Mouse (Mus musculus): ENCODE data around the gene Tspan11. TPM values are rescaled to one million over a fixed set of nuclear protein-coding genes. Genes with fewer than 3 reads are reported as not detected.

The Tspan11 gene
- total and polyA plus RNA-seq, 3 experiments = not detected

DNA sequence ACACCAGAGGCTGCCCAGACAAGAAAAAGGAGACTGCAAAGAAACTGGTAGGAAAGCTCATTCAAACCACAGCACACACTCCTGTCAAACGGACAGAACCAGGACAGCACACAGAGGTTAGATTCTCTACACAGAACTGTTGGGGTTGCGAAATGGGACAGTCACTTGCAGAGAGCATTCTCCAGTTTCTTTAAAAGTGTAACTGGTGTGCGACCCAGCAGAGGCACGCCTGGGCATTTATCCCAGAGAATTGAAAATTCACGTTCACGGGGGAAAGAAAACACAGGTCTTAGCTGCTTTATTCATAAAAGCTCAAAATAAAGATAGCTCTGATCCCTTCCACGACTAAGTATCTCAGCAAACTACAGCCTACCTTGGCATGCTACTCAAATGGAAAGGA is 18.3 kb upstream of the Tspan11 start:
- Histone ChIP-seq H3K9me3 (replicated peaks; ENCODE audit: low read length) (peaks cover 17% of the 10 kb centered on the region), H3K79me2 (replicated peaks; ENCODE audit: control insufficient read depth, extremely low read depth, insufficient read depth, poor library complexity, severe bottlenecking) (no peaks in the 10 kb centered on the region), H3K36me3 (replicated peaks in 1 of 2; ENCODE audit: control insufficient read depth in 1 of 2, insufficient read depth in 1 of 2, low read length in 1 of 2) (no peaks in the 10 kb centered on the region), H3K4me2 (ENCODE audit: insufficient read depth, low read depth, poor library complexity, severe bottlenecking) (no peak overlapping the region), H3K27ac (ENCODE audit: insufficient read depth, low read depth) (no peak overlapping the region), H3K4me3 (replicated peaks in 1 of 3; ENCODE audit: low read depth in 2 of 3, low read length in 2 of 3, poor library complexity in 1 of 3) (no peak overlapping the region), H3K4me1 (ENCODE audit: control insufficient read depth in 1 of 2, insufficient read depth in 2 of 2) (no peaks in the 10 kb centered on the region), H3K9ac (ENCODE audit: insufficient read depth, low read depth) (no peak overlapping the region), H3K27me3 (replicated peaks) (peaks cover 79% of the 10 kb centered on the region)
- TF ChIP-seq USF1 (IDR thresholded peaks at IDR 0.05; ENCODE audit: low read depth, low read length) = no peak
- TF ChIP-seq ZNF384 (IDR thresholded peaks at IDR 0.05; ENCODE audit: low read depth, low read length) = no peak
- TF ChIP-seq POLR2AphosphoS2 (IDR thresholded peaks at IDR 0.05; ENCODE audit: low read depth, low read length) = no peak
- TF ChIP-seq PAX5 (IDR thresholded peaks at IDR 0.05; ENCODE audit: low read length) = no peak
- no peak for TF ChIP-seq TCF12 (IDR thresholded peaks at IDR 0.05; ENCODE audit: low read depth, low read length)
- TF ChIP-seq ZC3H11A (IDR thresholded peaks at IDR 0.05; ENCODE audit: low read depth, low read length) = no peak
- no peak for TF ChIP-seq NELFE (IDR thresholded peaks at IDR 0.05; ENCODE audit: low read depth, low read length)
- no peak for TF ChIP-seq ELF1 (IDR thresholded peaks at IDR 0.05; ENCODE audit: low read depth, low read length)
- no peak for TF ChIP-seq CHD2 (IDR thresholded peaks at IDR 0.05; ENCODE audit: low read length)
- dilution Hi-C loops (cut with MboI; ENCODE audit: extremely low pct_ligation_motif_present, extremely low pct_unique_long_range_greater_than_20kb, low sequenced_read_pairs) (no loop called here), in situ Hi-C loops (cut with MboI; ENCODE audit: low pct_ligation_motif_present, low pct_unique_long_range_greater_than_20kb, low sequenced_read_pairs) (no loop called here)
- no peak for DNase-seq (ENCODE audit: extremely low read depth)

DNA sequence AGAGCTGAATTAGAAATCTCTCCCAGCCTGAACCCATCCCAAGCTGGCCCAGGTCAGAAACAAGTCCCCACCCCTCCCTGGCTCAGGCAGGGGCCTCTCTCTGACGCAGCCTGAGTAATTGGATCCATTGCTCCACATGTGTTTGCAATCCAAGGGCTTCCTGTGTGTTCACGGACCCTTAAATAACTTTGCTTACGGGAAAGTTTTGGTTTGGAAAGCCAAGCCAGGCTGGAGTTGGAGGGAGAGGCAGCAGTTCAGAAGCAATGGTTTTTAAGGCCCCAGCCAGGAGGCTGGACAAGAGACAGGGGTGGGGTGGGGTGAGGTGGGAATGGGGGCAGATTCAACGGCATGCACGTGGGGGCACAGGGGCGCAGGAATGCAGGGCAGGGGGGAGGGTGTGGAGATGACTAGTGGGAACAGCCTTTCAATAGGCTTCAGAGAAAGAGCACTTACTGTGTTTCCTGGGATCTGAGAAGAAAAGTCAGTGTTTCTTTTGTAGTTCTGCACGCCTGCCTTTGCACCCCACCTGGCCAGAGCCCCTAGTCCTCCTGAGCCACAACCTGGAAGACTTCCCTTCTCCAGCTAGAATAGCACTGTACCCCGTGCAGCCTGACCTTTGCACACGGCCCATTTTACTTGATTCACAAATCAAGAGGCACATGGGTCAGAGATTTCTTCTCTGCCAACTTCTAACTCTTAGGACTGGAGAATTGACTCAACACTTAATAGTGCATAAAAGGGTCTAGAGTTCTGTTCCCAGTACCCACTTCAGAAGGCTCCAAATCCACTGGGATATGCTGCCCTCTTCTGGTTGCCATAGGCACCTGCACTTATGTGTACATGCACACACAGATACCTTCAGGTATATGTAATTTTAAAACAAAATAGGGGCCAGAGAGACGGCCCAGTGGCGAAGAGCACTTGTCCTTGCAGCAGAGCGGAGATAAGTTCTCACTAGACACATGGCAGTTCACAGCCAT is 16.8 kb upstream of the Tspan11 start:
- no peak for DNase-seq (ENCODE audit: extremely low read depth)
- in situ Hi-C loops (cut with MboI; ENCODE audit: low pct_ligation_motif_present, low pct_unique_long_range_greater_than_20kb, low sequenced_read_pairs) (no loop called here), dilution Hi-C loops (cut with MboI; ENCODE audit: extremely low pct_ligation_motif_present, extremely low pct_unique_long_range_greater_than_20kb, low sequenced_read_pairs) (no loop called here)
- peaks cover 17% of the 10 kb centered on the region for H3K9me3 ChIP-seq (replicated peaks; ENCODE audit: low read length)
- TF ChIP-seq CTCF (conservative IDR thresholded peaks at IDR 0.05 in 1 of 2, IDR thresholded peaks at IDR 0.05 in 1 of 2; ENCODE audit: low read depth in 2 of 2, low read length in 2 of 2) = peak; percentile 11 to 12; a peak in 1 of 4 replicates
- TF ChIP-seq ETS1 (conservative IDR thresholded peaks at IDR 0.05; ENCODE audit: low read depth, low read length) = no peak
- no peak overlapping the region for H3K4me2 ChIP-seq (ENCODE audit: insufficient read depth, low read depth, poor library complexity, severe bottlenecking)
- H3K27ac ChIP-seq (ENCODE audit: insufficient read depth, low read depth) = no peak overlapping the region
- H3K27me3 ChIP-seq (replicated peaks) = peaks cover 83% of the 10 kb centered on the region
- H3K36me3 ChIP-seq (replicated peaks in 1 of 2; ENCODE audit: control insufficient read depth in 1 of 2, insufficient read depth in 1 of 2, low read length in 1 of 2) = no peaks in the 10 kb centered on the region
- H3K4me1 ChIP-seq (ENCODE audit: control insufficient read depth in 1 of 2, insufficient read depth in 2 of 2) = no peaks in the 10 kb centered on the region
- H3K9ac ChIP-seq (ENCODE audit: insufficient read depth, low read depth) = no peak overlapping the region
- H3K79me2 ChIP-seq (replicated peaks; ENCODE audit: control insufficient read depth, extremely low read depth, insufficient read depth, poor library complexity, severe bottlenecking) = no peaks in the 10 kb centered on the region
- H3K4me3 ChIP-seq (replicated peaks in 1 of 3; ENCODE audit: low read depth in 2 of 3, low read length in 2 of 3, poor library complexity in 1 of 3) = no peak overlapping the region

DNA sequence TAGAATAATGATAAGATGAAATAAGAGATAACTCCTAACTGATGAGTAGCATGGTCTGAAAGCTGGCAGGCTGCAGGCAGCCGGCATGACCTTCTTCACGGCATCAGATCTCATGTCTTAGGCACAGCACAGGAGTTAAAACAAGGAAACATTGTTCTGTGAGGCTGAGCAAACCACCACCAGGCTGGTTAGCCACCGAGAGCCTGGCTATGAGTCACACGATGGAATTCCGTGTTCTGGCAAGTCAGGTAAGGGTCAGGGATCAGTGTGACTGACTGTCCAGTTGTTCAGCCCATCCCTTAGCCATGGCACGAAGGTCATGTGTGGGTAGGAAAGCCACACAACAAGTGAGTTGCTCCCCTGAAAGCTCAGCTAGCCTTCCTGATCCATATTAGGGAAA is 16.0 kb upstream of the Tspan11 start:
- TF ChIP-seq MYC (IDR thresholded peaks at IDR 0.05; ENCODE audit: low read depth, low read length) (no peak), JUND (conservative IDR thresholded peaks at IDR 0.05; ENCODE audit: low read depth, low read length) (no peak), RCOR1 (conservative IDR thresholded peaks at IDR 0.05; ENCODE audit: low read depth, low read length) (no peak)
- Histone ChIP-seq H3K36me3 (replicated peaks in 1 of 2; ENCODE audit: control insufficient read depth in 1 of 2, insufficient read depth in 1 of 2, low read length in 1 of 2) (no peaks in the 10 kb centered on the region), H3K27ac (ENCODE audit: insufficient read depth, low read depth) (no peak overlapping the region), H3K4me3 (replicated peaks in 1 of 3; ENCODE audit: low read depth in 2 of 3, low read length in 2 of 3, poor library complexity in 1 of 3) (no peak overlapping the region), H3K9ac (ENCODE audit: insufficient read depth, low read depth) (no peak overlapping the region), H3K27me3 (replicated peaks) (peaks cover 85% of the 10 kb centered on the region), H3K79me2 (replicated peaks; ENCODE audit: control insufficient read depth, extremely low read depth, insufficient read depth, poor library complexity, severe bottlenecking) (no peaks in the 10 kb centered on the region), H3K4me2 (ENCODE audit: insufficient read depth, low read depth, poor library complexity, severe bottlenecking) (no peak overlapping the region), H3K9me3 (replicated peaks; ENCODE audit: low read length) (peaks cover 17% of the 10 kb centered on the region), H3K4me1 (ENCODE audit: control insufficient read depth in 1 of 2, insufficient read depth in 2 of 2) (no peaks in the 10 kb centered on the region)
- in situ Hi-C loops (cut with MboI; ENCODE audit: low pct_ligation_motif_present, low pct_unique_long_range_greater_than_20kb, low sequenced_read_pairs) (no loop called here), dilution Hi-C loops (cut with MboI; ENCODE audit: extremely low pct_ligation_motif_present, extremely low pct_unique_long_range_greater_than_20kb, low sequenced_read_pairs) (no loop called here)
- no peak for DNase-seq (ENCODE audit: extremely low read depth)

Measured in CH12.LX (cell line).